Mouse (Mus musculus): ENCODE measurements around the gene Hoxd9.

Gene Hoxd9

DNA sequence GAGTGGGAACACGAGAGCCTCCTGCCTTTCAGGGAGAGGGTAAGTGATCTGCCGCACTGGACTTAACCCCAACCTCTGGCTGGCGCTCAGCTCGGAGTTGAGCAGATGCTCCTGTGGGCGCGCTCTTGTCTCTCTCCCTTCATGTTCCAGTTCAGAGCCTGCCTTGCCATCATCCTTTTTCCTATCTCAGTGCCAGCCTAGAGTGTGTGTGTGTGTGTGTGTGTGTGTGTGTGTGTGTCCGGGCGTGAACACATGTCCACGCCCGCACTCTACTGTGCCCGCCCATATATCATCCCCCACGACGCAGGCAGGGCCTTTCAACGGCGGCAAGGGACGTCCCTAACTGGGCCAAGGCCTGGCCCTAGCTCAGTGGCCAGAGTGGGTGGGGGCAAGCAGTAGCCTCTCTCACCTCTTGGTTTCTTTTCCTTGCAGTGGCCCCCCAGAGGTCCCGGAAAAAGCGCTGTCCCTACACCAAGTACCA lies 14.0 kb upstream of the Hoxd9 start:
- DNase-seq (ENCODE audit: low spot score in 2 of 2): no peak

DNA sequence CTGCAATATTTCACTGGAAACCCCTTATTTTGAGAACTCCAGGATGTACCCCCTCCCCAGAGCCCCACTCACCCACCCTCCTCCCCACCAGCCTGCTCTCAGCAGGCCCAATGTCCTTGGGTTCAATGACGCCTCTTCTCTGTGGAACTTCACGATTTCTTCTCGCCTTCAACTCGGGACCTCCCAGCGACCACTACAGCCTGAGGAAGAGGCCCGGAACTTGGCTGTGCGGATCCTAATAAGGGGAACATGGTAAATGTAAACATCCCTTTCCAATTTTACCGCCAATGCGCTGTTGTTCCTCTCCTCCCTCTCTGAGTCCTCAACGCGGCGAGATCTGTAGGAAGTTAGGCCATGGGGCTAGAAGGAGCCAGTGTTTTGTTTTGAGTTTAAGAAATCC lies 13.4 kb upstream of the Hoxd9 start:
- DNase-seq (ENCODE audit: low spot score in 2 of 2): no peak

DNA sequence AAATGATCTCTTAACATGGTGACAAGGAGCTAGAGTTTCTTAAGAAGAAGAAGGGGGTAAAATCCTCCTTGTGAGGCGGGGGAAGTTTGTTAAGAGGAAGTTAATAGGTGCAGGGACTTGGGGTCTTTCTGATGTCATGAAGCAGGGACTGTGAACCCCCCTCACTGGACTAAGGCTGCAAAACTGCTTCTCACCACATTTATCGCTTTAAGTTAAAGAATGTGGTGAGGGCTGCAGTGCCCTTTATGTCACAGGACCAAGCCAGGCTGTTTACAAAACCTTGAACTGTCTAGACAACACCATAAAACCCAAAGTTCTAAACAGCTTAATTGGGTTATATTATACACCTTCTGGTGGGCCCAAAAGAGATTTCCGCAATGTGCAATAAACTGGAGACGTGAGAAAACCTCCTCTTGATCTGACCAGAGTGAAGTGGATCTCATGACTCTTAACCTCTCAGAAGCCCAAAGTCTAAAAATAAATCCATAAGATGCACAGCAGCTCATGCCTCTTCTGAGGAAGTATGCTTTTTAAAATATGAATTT lies 12.4 kb upstream of the Hoxd9 start:
- DNase-seq (ENCODE audit: low spot score in 2 of 2): no peak

DNA sequence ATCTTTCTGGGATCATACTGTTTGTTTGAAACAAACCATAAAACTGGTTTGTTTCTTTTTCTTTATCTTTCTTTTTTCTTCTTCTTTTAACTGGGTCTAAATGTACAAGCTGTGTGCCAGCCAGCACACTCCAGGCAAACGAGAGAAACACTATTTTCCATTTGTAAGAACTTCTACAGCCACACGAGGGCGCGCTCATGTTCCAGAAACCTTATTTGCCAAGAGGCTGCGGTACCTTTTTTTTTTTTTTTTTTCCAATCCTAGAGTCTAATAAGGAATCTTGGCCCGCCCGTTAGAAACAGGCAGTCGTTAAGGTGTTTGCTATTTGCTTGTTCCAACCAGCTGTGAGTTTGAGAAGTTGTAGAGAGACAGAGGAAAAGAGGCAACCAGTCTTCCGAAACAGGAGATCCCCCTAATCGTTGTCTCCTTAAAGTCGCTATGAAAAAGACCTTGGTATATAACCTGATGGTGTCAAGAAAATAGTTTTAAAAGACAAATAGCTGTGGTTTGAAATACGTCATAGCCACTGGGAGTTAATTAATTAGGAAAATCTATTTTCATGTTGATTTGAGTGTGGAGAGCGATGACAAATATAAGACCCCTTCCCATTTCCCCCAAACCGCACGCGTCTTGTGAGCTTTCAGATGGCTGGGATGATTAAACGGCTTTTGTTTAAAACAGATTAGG lies 11.1 kb upstream of the Hoxd9 start:
- DNase-seq (ENCODE audit: low spot score in 2 of 2): peak; percentile 61 to 62

DNA sequence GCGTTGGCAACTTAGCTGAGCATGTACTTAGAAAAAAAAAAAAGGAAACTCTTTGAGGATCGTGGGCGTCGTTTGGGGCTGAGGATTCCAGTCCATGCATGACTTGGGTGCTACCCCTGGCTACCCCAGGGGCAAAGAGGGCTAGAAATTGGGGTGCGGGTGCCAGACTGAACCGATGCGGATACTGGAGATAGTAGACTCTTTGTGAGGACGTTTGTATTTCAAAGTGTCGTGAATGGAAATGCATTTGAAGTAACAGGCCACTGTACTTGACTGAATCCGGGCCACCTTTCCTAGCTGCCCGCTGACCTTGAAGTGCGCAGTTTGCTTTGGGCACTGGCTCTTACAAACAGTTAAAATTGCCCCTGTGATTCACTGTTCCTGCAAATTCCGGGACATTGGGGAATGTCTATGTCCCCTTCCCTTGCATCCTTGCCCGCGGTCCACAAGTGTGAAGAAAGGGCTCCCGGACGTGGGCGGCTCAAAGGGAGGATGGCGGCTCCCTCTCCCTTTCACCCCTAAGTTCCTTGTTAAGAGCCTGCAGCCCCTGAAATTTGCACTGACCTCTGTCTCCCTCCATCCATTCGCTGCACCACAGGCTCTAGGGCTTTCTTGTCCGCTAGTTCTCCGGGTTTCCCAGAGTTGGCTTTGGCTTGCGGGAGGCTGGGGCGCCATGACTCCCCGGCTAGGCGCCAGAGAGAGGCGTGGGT lies 10.4 kb upstream of the Hoxd9 start:
- DNase-seq (ENCODE audit: low spot score in 2 of 2): no peak

DNA sequence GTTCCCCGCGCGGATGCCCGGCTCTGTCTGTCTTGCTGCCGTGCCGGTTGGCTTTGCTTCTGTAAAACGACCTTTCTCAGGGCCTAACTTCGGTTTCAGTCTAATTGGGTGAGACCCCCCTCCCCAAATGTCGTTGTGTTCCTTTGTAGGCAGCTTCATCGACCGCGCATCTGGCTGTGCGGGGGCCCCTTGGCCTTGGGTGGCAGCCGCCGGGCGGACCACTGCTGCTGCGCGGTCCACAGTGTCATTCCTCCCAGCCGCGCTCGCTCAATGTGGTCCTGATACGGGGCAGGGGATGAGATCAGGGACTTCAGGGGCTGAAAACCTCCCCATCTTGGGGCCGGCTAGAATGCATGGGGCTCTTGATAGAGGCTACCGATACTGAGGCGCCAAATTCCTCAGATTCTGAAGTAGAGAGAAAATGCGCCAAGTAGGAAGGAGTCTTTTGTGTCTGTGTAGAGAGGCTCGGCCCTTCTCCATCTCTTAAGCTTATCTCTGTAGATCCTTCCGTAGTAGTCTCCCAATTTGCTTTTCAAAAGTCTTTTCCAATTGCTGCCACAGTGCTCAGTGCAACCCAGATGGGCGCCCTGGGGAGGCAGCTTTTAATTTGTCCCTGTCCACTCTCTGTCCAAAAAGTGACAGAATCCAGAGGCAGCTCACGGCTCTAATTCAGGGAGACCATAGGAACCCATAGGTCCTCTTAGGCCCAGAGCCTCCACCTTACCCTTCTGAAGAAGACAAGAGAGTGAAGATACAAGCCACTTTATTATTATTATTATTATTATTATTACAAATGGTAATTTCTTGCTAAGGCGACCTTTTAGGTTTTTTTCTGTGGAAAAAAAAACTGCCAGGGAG lies 9.6 kb upstream of the Hoxd9 start:
- no peak for DNase-seq (ENCODE audit: low spot score in 2 of 2)

DNA sequence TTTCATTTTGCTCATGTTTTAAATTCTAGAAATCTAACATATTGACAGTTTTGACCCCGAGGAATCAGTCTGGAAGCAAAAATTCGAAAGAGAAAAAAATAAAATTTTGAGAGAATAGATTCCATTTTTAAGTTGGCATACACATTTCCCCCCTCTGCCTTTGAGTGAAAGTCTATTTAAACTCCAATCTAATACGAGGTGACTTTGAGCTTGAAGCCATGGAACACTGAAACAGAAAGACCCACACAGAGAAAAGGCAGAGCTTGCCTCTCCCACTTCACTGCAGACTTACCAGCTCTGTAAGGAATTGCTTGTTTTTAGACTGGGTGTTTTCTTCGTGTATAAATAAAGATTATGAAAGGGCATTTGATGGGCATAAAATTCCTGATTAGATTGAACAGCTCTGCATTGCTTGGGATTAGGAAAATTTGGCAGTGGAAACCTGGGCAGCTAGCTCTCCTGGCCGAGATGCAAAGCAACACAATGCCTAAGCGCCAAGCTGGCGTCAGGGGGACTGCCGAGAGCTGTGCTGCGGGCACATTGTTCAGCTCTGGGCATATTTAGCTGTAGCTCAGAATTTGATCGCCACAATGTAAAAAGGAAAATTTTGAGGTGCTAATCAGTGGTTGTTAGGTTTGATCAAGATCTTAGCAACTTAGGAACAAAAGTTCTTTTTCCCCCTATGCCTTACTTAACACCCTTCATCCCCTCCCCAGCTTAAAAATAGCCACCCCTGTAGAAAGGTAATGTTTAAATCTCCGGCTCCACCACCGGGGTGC lies 8.5 kb upstream of the Hoxd9 start:
- DNase-seq (ENCODE audit: low spot score in 2 of 2): no peak

DNA sequence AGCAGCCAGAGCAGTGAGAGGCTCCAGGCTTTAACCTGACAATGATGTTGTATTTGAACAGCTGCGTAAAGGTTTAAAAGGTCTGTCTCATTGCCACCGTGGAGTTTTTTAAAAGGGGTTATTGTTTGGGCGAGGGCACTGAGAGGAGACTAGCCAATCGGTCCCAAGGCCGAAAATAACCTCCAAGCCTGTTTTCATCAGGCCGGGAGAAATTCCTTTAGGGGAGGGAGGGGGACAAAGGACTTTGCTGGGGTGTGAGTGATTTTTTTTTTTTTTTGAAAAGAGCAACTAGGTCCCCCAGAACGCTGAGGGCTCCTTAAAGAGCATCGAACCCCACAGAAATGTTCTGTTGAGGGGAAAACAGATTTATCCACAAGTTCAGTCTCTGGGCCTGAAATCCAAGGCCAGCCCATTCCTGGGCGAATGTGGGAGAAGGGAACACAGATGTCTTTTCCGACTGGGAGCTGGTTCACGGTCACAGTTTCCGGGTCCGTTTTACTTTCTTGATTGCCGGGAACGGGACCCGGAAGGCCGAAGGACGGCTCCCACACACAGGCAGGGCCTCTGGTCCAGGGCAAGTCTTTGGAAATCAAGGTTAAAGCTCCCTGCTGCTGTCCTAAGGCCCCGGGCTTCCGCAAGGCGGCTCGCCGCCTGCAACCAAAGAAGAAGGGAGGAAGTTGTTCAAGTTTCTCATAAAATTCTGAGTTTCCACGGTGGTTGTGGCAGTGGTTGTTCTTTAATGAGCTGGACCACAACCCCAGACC lies 7.8 kb upstream of the Hoxd9 start:
- no peak for DNase-seq (ENCODE audit: low spot score in 2 of 2)

DNA sequence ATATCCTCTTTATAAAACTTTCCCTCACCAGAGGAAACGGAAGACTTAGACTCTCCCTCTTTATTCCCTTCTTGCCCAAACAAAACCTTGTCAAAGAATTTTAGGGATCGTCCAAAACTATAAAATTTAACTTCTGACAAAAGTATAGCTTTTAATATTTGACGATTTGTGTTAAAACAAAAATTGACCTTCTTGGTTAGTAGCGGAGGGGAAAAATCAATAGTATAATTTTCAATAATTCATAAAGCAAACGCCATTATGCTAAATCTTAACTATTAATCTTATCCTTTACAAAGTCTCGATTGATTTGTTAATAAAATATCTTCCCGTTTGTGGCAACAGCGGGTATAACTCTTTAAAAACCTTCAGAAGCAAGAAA lies 7.2 kb upstream of the Hoxd9 start:
- DNase-seq (ENCODE audit: low spot score in 2 of 2): no peak

DNA sequence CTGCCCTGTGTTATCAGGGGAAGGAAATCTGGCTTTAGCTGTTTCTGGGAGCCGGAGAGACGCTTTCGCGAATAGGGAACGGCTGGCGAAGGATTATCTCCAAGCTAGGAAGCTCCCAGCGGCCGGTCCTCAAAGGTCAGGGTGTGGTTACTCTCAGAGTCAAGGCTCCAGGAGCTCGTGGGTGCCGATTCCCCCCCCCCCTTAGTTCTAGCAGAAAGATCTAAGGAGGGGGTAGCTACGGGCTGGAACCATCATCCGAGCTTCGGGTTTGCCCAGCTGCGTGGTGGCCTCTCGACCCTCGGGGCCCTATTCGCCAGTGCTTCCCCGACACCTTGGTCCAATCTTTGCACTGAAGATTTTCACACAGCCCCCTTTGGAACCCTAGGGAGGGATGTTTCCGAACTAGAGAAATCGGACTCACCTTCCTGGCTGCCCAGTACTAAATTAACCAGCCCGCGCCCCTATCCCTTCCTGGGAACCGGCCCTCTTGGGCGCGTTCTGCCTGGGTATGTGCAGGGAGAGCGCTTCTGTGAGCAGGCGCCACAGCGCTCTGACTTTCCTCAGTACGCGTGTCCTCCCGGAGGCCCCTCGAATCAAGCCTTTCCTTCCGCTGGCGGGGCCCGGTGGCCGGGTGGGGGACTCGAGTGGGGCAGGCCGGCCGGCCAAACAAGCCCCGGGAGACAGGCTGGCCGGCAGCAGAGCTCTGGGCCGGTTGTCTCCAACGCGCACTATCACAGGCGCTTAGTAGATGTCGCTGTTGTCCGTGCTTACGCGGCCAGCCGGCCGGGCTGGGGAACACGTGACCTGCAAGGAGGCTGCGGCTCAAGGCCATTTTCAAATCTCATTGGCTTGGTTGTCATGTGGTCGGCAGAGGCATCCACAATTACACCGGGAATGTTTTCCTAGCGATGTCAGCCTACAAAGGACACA lies 6.2 kb upstream of the Hoxd9 start, which contains the start of gene Hoxd10:
Hoxd10 (plus strand) TSS at position 903 of the 930 bp plus-strand sequence.
- no peak for DNase-seq (ENCODE audit: low spot score in 2 of 2)

DNA sequence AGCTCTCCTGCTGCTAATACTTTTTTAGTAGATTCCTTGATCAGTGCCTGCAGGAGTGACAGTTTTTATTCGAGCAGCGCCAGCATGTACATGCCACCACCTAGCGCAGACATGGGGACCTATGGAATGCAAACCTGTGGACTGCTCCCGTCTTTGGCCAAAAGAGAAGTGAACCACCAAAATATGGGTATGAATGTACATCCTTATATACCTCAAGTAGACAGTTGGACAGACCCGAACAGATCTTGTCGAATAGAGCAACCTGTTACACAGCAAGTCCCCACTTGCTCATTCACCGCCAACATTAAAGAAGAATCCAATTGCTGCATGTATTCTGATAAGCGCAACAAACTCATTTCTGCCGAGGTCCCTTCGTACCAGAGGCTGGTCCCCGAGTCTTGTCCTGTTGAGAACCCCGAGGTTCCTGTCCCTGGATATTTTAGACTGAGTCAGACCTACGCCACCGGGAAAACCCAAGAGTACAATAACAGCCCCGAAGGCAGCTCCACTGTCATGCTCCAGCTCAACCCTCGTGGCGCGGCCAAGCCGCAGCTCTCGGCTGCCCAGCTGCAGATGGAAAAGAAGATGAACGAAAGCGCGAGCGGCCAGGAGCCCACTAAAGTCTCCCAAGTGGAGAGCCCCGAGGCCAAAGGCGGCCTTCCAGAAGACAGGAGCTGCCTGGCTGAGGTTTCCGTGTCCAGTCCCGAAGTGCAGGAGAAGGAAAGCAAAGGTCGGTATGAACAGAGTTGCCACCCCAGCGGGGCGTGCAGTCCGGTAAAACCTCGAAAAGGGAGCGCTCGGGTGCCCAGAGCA lies 5.3 kb upstream of the Hoxd9 start:
- no peak for DNase-seq (ENCODE audit: low spot score in 2 of 2)

DNA sequence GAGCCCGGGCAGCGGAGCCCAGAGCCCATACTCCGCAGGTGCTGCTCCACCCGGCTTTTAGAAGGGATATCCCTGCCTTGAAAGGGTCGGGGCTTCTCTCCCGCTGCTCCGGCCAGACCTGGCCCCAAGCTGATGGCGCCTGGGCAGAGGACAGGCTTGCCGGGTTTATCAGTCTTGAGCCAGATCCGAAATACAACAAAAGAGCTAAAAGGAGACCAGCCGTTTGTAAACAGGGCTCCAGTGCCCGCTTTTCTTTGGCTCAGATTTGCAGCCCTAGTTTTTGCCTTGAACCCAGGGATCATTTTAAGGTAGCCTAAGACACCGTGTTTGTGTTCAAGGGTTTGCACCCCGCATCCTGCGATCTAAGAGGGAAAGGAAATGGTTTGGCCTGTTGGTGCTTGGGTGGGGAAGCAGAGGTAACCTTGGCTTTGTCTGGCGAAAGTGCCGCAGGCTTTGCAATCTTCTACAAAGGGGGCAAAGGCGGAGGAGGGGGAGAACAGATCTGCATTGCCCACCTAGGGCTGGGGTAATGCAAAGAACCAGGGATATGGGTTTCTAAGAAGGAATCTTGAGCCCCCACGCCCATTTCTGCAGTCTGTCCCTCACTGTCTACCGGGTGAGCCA lies 4.6 kb upstream of the Hoxd9 start:
- no peak for DNase-seq (ENCODE audit: low spot score in 2 of 2)

DNA sequence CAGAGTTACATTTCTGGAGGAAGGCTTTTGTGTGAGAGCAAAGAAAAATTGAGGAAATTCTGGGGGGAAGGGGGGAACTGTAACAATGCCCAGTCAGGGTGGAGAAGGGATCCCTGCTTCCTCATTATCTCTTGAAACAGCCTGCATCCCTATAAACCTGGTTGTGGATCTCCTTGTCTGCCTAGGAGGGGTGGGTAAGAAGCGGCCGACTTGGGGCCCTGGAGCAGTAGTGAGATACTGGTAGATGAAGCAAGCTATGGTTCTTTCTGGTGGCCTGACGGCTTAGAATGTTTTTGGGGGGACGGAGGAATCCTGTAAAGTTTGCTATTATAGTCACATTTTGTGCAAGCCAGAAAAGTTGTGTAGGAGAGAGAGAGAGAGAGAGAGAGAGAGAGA lies 4.1 kb upstream of the Hoxd9 start:
- no peak for DNase-seq (ENCODE audit: low spot score in 2 of 2)

DNA sequence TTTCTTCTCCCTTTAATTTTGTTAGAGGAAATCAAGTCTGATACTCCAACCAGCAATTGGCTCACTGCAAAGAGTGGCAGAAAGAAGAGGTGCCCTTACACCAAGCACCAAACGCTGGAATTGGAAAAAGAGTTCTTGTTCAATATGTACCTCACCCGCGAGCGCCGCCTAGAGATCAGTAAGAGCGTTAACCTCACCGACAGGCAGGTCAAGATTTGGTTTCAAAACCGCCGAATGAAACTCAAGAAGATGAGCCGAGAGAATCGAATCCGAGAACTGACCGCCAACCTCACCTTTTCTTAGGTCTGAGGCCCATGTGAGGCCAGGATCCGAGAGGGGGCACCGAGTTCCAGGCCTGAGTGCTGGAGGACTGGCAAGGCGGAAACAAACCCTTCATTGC lies 3.5 kb upstream of the Hoxd9 start:
- no peak for DNase-seq (ENCODE audit: low spot score in 2 of 2)

DNA sequence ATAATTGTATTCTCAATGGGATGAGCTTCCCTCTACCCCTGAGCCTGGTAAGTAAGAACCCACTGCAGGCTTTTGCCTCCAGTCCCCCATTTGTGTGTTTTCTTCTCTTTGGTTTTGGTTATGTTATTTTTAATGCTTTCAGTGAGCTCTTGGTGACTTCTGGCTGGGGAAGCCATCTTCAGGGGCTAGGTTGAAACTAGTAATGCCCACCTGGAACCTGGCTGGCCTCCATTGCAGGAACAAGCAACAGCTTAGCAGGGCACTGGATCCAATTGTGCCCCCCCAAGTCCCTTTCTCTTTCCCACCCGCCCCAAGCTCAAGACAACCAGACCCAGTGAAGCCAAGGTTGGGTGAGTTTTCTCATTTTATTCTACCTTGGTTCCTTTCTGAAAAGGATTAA lies 2.1 kb upstream of the Hoxd9 start:
- no peak for DNase-seq (ENCODE audit: low spot score in 2 of 2)

DNA sequence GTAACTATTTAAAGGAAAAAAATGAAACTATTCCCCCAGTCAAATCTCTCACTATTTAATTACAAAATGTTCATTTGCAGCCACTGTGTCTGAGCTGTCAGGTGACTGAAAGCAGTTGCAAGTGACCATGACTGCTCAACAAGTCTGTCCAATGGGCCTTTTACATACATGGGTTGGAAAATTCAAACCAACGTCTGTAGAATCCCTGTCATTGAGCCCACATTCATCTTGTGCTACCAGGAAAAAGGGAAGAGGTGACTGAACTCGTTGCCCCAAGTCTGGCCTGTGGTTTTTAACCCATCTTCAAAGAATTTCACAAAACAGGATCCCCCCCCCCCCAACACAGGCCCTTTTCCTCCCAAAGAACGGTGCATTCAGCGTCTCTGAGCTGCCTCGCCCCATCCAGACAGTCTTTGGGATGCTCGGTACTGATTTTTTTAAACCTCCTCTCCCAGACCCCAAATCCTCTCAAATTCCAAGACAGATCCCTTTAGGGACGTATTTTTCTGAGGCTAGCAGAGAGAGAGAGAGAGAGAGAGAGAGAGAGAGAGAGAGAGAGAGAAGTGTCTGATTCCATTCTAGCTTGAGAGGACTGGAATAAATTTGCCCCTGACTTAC lies 1.6 kb upstream of the Hoxd9 start:
- DNase-seq (ENCODE audit: low spot score in 2 of 2): no peak

DNA sequence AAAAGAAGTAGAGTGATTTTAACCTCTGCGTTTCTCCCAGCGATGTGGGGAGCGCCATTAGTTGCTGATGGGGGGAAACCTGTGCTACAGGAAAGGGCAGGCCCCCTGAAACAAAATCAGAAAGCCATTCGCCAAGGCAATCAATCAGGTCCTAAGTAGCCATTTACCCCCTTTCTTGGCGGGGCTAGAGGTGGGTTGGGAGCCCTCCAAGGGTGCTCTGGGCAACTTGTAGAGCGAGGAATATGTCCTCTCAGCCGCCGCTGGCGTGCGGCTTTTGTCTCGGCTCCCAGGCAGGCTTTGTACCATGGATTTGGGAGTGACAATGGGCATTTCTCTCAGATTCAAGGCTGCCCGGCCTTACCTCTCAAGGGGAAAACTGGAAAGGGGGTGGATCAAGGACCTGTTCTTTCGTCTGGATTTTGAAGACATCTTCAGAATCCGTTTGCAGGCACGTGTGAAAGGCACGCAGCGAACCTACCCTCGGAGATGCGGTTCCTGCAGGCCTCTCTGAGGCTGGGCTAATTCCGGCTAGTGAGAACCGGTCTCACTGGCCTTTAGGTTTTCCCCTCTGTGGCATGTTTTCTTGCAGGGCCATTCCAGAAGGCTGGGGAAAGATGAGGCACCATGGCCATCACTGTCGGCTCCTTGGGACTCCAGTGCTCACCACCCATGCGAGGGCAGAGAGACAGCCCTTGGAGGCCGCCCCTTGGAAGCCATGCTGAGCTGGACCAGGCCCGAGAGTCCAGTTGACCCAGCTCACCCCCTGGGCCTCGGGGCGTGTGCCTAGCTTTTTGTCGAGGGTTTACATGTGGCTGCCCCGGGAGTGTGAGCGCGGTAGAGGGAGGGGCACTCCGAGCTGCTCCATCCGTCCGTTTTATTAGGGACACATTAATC lies 838 bp upstream of the Hoxd9 start:
- no peak for DNase-seq (ENCODE audit: low spot score in 2 of 2)
